Mouse (Mus musculus) embryonic fibroblast, embryonic 13.5 days (primary cell): Measurements from ENCODE around the gene Kansl1. TPM values are rescaled to one million over a fixed set of nuclear protein-coding genes. Genes with fewer than 3 reads are reported as not detected.

Source experiments
- H3K27ac ChIP-seq: 2 replicates; pipeline ENCODE4 v1.5.1; 2012; ENCODE audit warnings: low read length, control low read depth, inconsistent platforms; ENCODE audit not compliant: insufficient read depth
- H3K4me1 ChIP-seq: 2 replicates; pipeline ENCODE4 v1.6.1; 2011; ENCODE audit warnings: low read length; ENCODE audit not compliant: control insufficient read depth, insufficient read depth
- H3K4me3 ChIP-seq: 2 replicates; pipeline ENCODE4 v1.5.1; 2011; ENCODE audit warnings: mild to moderate bottlenecking, control low read depth, low read length; ENCODE audit not compliant: insufficient read depth
- CTCF ChIP-seq: IDR thresholded peaks from 2 replicates; pipeline ENCODE4 v1.5.1; 2011; ENCODE audit warnings: mild to moderate bottlenecking, control low read depth, low read length, moderate library complexity, borderline replicate concordance; ENCODE audit not compliant: insufficient read depth
- POLR2A ChIP-seq: IDR thresholded peaks from 2 replicates; pipeline ENCODE4 v1.6.1; 2011; ENCODE audit warnings: low read depth, mild to moderate bottlenecking, control low read depth, low read length, moderate library complexity
- polyA plus RNA-seq: library from polyadenylated mRNA; stranded (reverse); fragments of >200 nt; gene quantifications from 2 replicates; pipeline ENCODE4 v1.2.4, GENCODE M21; 2011; ENCODE audit warnings: low read depth; ENCODE audit not compliant: missing spikeins, insufficient read length

Gene Kansl1
- polyA plus RNA-seq, 1 experiment, result 66.2 TPM

- no peak overlapping the region for H3K4me3 ChIP-seq
- TF ChIP-seq CTCF, result no peak
- no peak for TF ChIP-seq POLR2A
- no peak overlapping the region for H3K27ac ChIP-seq
- H3K4me1 ChIP-seq, result no peaks in the 10 kb centered on the region
Measured at GRCm38 (mm10) chr11:104424727-104425416, 43.8 kb downstream of the Kansl1 start.

DNA sequence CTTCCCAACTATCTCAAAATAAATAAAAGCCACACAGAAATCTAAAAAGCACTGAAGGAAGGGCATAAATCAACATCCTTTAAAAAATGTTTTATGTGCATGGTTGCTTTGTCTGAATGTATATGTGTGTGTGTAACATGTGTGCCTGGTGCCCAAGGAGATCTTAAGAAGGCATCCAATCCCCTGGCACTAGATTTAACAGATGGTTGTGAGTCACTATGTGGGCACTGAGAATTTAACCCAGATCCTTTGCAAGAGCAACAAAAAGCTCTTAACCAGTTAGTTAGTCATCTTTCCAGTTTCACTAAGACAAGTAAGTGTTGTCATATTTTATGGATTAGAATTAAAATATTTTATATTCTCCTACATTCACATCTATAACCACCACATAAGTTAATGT, 56.4 kb downstream of the Kansl1 start:
- Histone ChIP-seq H3K27ac (no peak overlapping the region; the same call in 1 of the 2 replicates), H3K4me3 (no peak overlapping the region), H3K4me1 (no peaks in the 10 kb centered on the region)
- TF ChIP-seq CTCF, result no peak
- TF ChIP-seq POLR2A, result no peak

- no peak for TF ChIP-seq CTCF
- TF ChIP-seq POLR2A, result no peak
- Histone ChIP-seq H3K27ac (no peak overlapping the region), H3K4me1 (no peaks in the 10 kb centered on the region), H3K4me3 (no peak overlapping the region)
Measured at GRCm38 (mm10) chr11:104407391-104407790, 61.3 kb downstream of the Kansl1 start.

DNA sequence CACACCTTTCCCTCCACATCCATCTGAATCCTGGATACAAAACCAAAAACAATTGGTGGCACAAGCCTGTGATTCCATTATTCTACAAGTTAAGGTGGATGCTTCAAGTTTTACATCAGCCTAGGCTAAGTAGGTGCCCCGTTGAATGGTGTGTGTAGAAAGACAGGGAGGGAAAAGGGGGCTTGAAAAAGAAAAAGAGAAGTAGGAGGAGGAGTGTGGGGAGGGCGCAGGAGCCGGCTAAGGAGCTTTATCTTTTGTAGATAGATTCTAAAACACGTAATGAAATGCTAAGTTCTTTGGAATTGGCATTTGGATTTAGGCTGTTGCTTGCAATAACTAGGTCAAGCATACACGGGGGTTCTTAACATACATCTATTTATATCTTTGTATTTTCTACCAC, 67.7 kb downstream of the Kansl1 start:
- Histone ChIP-seq H3K4me3 (no peak overlapping the region), H3K4me1 (no peaks in the 10 kb centered on the region), H3K27ac (no peak overlapping the region)
- TF ChIP-seq CTCF (no peak), POLR2A (no peak)

- Histone ChIP-seq H3K4me1 (no peaks in the 10 kb centered on the region), H3K27ac (no peak overlapping the region), H3K4me3 (no peak overlapping the region)
- TF ChIP-seq POLR2A, result no peak
- TF ChIP-seq CTCF, result no peak
Measured at GRCm38 (mm10) chr11:104399459-104400216, 69.0 kb downstream of the Kansl1 start.

DNA sequence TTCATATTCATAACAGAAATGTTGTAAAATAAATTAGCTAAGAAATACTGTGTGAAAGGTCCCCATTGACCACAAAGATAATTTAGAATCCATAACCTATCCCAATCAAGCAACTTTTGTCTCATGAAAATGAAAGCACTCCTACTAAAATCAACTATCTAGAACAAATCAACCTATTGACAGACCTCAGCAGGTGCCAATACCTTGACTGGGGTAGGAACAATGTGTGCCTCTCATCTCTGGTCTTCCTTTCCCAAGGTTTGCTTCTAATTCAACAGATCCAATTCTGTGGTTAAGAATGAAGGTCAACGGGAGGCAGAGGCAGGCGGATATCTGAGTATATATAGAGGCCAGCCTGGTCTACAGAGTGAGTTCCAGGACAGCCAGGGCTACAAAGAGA, 73.0 kb downstream of the Kansl1 start:
- TF ChIP-seq POLR2A (no peak), CTCF (no peak)
- H3K4me3 ChIP-seq, result no peak overlapping the region
- H3K27ac ChIP-seq, result no peak overlapping the region
- no peaks in the 10 kb centered on the region; the same call in none of the 2 replicates for H3K4me1 ChIP-seq

GRCm38 (mm10) chr11:104393196-104393595, 75.5 kb downstream of the Kansl1 start:
- TF ChIP-seq CTCF, result no peak
- TF ChIP-seq POLR2A, result no peak
- Histone ChIP-seq H3K4me1 (no peaks in the 10 kb centered on the region; the same call in none of the 2 replicates), H3K27ac (no peak overlapping the region), H3K4me3 (no peak overlapping the region)

- Histone ChIP-seq H3K4me3 (no peak overlapping the region), H3K27ac (no peak overlapping the region), H3K4me1 (no peaks in the 10 kb centered on the region; the same call in none of the 2 replicates)
- no peak for TF ChIP-seq CTCF
- TF ChIP-seq POLR2A, result no peak
Measured at GRCm38 (mm10) chr11:104392153-104392552, 76.5 kb downstream of the Kansl1 start.

GRCm38 (mm10) chr11:104387284-104387683, 81.4 kb downstream of the Kansl1 start:
- no peaks in the 10 kb centered on the region for H3K4me1 ChIP-seq

DNA sequence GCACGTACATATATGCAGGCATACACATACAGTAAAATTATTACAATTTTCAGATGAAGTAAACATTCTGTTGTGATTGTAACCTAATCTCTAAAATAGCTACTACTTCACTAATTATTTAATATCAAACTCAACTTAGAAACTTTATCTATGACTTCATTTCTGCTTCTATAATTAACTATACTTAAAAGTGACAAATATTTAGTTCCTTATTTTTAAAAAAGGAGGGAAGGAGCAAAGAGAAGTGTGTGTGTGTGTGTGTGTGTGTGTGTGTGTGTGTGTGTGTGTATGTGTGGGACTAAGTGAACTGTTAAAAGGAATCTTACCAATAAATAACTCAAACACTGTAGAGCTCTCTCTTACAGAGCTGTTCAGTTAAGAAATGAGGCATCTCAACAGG, 82.1 kb downstream of the Kansl1 start:
- H3K4me3 ChIP-seq, result no peak overlapping the region
- no peak for TF ChIP-seq POLR2A
- no peak for TF ChIP-seq CTCF
- H3K27ac ChIP-seq, result no peak overlapping the region
- no peaks in the 10 kb centered on the region for H3K4me1 ChIP-seq

More at GRCm38 (mm10) chr11:104387284-104387683, 81.4 kb downstream of the Kansl1 start:
- Histone ChIP-seq H3K4me3 (no peak overlapping the region), H3K27ac (no peak overlapping the region)
- TF ChIP-seq POLR2A (no peak), CTCF (no peak)
